Mouse (Mus musculus): ENCODE results near the gene Dnaja1.

Dnaja1 gene

DNA sequence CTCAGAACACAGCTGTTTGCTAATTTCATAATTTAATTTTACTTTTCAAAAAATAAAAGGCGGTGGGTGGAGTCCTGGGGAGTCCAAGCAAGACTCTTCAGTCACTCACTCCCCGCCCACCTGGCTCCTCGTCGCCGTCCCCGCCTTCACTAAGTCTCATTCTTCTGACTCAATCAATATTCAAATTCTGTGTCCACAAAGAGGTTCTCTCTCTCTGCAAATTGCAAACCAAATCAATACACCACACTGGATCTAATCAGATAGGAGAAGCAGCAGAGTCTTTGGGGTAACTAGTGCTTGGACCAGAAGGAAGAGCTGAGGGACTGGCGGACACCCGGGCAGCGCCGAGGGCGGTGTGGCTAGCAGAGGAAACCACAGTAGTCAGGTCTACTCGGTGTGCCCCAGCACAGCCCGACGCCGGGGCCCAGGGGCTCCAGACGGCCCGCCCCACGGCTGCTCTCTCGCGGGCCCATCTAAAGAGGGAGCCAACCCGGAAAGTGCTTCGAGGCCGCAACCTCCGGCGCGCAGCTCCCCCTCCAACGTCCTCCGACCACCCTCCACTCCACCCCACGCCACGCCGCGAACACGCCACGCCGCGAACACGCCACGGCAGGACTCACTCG is 35.3 kb downstream of the Dnaja1 start:
- no peak for DNase-seq

DNA sequence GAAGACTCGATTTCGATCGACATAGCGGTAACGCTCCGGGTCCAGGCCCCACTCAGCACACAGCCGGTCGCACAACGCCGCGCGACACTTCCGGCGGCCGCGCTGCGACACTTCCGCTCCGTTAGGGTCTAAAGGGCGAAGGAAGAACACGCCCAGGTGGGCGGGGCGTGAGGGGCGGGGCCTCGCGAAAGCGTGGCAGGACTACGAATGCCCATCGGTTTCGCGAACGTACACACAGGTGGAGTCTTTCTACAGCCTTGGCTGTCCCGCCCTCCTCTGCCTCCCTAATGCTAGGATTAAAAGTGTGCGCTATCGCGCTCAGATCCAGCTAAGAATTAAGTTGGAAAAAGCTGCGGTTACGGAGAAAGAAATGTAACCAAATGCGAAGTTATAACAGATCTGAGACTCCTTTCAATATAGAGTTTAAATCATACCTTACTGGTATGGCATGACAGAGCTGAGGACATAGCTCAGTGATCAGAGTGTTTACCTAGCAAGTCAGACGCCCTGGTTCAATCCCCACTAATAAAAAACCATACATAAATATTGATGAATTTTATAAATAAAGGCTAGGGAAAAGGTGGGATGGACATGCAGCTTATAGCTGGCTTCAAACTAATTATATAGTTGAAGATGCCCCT is 36.0 kb downstream of the Dnaja1 start, which contains the start of gene Smu1:
Gene Smu1 (minus strand): TSS at position 144 of the 641 bp plus-strand sequence.
- DNase-seq, result peak; percentile 99

DNA sequence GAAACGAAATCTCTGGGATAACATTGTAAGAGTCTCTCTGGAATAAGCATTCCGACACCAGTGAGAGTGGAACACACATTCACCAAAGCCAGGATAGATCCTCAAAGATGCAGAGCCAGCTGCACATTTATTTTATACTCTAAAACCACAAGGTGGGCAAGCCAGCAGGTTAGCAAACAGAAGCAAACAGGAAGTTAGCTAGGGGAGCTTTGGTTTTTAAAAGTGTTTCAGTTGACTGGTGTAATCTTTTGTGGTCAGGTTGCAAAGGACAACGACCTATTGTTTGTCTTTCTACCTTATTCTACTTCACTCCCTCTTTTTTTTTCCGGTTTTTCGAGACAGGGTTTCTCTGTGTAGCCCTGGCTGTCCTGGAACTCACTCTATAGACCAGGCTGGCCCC is 37.9 kb downstream of the Dnaja1 start:
- DNase-seq, result peak; percentile 25

DNA sequence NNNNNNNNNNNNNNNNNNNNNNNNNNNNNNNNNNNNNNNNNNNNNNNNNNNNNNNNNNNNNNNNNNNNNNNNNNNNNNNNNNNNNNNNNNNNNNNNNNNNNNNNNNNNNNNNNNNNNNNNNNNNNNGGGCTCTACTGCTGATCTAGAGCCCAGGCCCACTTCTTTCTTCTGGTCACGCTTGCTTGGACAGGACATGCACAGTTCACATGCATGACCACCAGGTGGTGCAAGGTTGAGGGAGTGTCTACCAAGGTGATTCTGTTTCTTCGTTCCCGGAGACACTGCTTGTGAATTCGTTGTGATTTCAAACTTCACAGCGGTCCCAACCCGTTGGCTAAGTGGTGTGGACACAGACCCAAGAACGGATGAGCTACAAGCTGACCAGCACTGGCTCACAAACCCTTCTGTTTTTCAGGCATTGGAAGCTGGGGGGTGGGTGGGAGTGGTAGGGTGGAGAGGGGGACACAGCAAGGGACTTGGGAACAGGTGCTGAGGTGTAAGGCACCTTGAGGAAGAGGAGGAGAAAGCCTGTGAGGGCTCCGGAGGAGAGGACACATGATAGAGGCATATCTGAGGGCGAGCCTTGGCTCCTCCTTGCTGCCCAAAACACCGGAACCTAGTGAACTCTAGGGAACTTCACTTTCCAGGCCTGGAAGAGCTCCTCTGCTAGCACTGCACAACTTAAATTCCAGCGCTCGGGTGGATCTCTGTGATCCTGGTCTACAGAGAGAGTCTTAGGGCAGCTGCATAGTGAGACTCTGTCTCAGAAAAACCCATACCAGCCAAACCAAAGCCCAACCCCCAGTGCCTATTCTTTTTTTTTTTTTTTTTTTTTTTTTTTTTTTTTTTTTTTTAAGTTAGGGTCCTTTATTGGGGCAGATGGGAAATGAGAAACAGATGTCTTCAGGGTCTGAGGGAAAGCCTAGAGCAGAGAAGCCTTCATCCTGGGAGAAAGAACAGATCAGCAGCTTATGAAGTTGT is 52.6 kb downstream of the Dnaja1 start:
- DNase-seq, result peak; percentile 81

DNA sequence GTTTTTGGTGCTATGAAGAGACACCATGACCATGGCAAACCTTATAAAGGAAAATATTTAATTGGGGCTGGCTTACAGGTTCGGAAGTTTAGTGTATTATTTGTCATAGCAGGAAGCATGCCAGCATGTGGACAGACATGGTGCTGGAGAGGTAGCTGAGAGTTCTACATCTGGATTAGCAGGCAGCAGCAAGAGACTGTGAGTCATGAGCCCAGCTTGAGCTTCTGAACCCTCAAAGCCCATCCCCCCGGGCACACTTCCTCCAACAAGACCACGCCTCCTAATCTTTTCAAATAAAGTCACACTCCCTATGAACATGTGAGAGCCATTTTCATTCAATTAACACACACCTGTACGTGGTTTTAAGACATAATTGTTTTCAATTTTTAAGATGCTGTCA is 54.5 kb downstream of the Dnaja1 start:
- DNase-seq, result peak; percentile 48

DNA sequence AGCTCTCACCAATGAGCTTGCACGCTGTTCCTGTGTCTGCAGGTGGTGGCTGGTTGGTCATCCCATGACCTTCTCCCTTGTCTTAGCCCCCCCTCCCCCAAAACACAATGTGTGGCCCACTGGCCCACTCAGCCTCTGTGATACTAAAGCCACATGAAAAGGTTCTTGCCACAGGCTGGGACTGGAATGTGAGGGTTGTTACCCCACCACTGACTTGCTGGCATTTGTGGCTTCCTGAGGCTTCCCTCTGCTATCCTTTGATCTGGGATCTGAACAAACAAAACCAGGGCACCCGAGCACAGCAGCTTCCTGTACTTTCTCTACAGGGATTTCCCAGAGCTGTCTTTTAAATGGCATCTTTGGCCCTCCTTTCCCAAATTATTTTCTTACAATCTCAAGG is 55.2 kb downstream of the Dnaja1 start:
- DNase-seq, result peak; percentile 43

DNA sequence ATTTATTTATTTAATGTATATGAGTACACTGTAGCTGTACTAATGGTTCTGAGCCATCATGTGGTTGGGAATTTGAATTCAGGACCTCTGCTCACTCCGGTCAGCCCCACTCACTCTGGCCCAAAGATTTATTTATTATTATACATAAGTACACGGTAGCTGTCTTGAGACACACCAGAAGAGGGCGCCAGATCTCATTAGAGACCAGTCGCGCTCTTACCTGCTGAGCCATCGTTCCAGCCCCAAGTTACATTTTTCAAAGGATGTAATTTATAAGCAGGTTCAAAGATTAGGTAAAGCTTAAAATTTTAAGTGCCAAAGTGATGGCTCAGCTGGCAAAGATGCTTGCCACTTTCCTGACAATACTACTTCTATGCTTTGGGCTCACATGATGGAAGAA is 56.7 kb downstream of the Dnaja1 start:
- DNase-seq, result peak; percentile 39

DNA sequence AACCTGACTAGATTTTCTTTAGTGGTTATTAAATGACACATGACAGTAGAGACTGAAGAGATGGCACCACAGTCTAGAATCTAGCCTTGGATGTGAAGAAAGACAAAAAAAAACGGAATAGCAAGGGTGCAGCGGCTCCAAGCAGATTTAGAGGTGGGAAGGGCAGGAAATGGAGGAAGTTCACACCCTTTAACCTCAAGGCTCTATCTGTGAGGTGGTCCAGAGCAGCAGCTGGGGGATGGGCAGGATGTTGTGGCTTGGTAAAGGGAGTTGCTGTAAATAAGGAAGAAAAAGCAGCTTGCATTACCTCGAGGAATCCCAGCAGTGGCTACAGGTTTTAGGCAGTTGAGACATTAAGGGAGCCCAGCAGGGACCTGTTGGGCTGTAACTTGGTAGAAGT is 59.2 kb downstream of the Dnaja1 start:
- peak; percentile 82 for DNase-seq

DNA sequence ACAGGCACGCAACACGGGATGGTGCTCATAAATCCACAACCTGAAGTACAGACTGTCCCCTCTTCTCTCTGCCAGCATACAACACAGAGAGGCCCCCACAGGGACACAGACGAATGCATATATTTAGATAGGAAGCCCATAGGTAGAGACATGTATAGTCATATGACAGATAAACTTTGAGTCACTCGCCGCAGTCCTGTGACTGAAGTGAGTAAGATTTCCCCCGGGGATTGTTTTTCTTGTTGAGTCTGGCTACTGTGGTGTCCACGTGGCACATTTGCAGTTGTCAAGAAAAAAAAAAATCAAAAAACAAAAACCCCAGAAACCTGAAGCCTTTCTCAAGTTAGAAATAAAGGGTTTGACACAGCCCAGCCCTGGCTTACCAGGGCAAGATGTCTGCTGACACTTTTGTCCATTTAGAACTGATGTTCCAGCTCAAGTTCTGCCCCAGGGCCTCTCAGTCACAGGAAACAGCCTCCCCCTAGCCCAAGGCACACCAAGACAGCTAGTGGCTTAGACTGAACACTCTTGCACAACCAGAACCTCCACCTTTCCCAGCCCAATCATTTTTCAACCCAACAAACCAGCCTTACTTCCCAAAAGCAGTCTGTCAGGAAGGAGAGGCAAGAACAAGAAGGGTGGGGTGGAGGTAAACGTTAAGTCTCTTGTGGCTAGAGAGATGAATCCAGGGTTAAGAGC is 60.0 kb downstream of the Dnaja1 start:
- DNase-seq, result peak; percentile 19

DNA sequence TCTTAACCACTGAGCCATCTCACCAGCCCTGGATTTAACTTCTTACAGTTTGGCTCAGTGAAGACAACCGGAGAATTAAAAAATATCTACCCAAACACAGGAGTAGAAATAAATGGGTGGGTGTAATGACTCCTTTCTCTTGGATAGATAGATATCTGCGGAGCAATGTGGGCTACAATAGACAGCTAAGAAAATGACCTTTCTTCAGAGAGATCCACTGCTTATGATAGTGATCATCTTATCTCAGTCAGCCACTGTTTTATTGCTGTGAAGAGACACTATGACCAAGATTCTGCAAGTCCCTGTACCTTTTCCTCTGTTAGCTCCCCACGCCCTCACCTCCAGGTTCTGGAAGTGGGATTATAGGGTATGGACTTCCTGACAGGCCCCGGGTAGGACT is 61.1 kb downstream of the Dnaja1 start:
- DNase-seq, result no peak

DNA sequence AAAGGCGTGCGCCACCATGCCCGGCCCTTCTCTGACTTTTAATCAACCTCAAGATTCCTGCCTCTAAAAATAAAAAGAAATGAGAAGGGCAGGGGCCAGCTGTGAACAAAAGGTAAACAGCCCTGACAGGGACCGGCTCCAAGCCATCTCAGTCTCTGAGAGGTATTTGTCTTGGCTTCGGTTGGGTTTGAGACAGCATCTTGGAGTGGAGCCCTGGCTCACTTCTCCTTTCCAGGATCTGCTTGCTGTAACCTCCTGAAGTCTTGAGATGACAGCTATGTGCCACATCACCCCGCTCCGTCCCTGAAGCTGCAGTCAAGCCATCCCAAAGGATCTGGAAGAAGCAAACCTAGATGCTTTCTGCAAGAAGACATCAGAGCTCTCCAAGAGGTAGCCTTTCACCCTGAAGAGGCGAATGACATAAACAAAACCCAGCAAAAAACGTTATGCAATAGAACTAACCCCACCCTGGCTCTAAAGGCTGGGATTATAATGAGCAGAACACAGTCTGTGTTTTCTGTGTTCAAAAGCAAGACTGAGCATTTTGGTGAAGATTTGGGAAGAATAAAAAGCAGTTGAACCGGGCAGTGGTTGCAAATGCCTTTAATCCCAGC is 62.7 kb downstream of the Dnaja1 start:
- no peak for DNase-seq

DNA sequence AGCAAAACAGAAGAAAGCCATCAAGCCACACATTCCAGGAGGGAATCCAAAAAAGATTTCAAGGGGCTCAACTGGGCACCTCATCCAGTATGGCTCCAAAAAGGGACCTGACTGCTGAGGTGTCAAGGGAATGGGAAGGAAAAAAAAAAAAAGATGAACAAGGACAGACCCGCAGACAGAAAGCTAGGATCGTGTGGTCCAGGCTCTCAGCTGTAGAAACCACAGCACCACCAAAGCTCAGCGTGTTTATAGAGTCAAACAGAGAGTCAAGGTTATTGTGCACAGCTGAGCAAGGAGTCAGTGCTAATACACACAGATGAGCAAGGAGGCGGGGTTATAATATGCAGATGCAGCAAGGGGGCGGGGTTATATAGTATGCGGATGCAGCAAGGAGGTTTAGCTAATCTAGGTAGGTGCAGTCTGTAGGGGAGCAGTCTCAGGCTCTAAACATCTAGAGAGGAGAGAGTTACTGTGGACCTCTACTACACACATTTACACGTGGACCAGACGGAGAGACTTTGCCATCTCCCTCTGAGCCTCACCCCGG is 63.7 kb downstream of the Dnaja1 start:
- peak; percentile 19 for DNase-seq

DNA sequence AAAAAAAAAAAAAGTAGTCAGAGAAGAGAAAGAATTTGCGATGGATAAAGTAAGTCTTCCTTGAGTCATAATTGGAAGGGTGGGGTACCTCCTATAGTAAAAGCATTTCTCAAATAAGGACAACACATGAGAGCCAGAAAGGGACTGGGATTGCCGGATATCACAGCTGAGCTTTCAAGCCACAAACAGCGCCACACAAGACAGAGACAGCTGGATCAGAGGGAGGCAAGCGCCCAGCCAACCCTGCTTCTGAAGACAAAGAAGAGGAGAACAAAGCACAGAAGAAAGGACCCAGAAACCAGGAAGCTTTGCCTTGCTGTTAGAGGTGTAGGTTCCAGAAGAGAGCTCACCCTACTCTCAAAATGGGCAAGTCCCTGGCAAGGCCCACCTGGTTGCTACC is 64.6 kb downstream of the Dnaja1 start:
- peak; percentile 23 for DNase-seq

Measured in thymus, postnatal 14 days (tissue).